Mouse (Mus musculus) C2C12 (cell line): ENCODE results near the gene Foxp1.

ENCODE experiments used
- CEBPB ChIP-seq: IDR thresholded peaks from one replicate; pipeline ENCODE4 v1.6.1; 2011; ENCODE audit warnings: low read depth, mild to moderate bottlenecking, control low read depth, moderate library complexity
- CTCF ChIP-seq: IDR thresholded peaks from one replicate; pipeline ENCODE4 v1.5.1; 2011; ENCODE audit not compliant: control insufficient read depth, insufficient read depth, insufficient read length
- MAX ChIP-seq: IDR thresholded peaks from one replicate; pipeline ENCODE4 v1.6.1; 2011; ENCODE audit warnings: mild to moderate bottlenecking, control low read depth
- MYOG ChIP-seq: IDR thresholded peaks from one replicate; pipeline ENCODE4 v1.6.1; 2011; ENCODE audit not compliant: control insufficient read depth, insufficient read length; ENCODE audit errors: extremely low read depth
- USF1 ChIP-seq: IDR thresholded peaks from one replicate; pipeline ENCODE4 v1.6.1; 2011; ENCODE audit warnings: low read depth, mild to moderate bottlenecking, control low read depth, moderate library complexity

DNA sequence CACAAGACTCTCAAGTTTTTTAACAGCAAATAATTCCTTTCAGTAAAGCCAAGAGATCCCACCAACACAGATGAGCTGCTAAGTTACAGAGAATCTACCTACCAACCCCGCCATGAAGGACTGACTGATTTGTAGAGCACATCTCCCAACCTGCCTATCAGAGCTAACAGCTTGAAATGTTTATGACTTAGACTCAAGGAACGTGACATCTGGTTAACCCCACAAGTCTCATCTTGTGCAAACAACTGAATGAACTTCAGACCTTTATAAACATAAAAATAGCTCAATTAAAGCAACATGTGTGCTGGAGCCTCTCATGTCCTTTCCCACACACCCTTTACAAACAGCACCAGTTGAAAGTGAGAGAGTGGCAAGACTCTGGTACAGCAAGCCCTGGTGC lies 193.9 kb downstream of the Foxp1 start:
- TF ChIP-seq MAX (no peak), CTCF (no peak), MYOG (no peak), USF1 (no peak), CEBPB (no peak)
